Mouse (Mus musculus) skeletal muscle tissue, adult 2 months (tissue): ENCODE data around the gene Krt16.
"Not testable (repeated sequence)": the region's sequence is repeated elsewhere in the genome, so short reads cannot be mapped to it uniquely, and the experiment has no call there.

Source experiments
- DNase-seq: peaks from one replicate; pipeline ENCODE4 v3.0.0-alpha.2; 2012; ENCODE audit warnings: low read depth, low spot score

Krt16 gene

GRCm38 (mm10) chr11:100257967-100258366 lies 9.3 kb upstream of the Krt16 start:
- DNase-seq, result no peak

GRCm38 (mm10) chr11:100255514-100255913 lies 6.8 kb upstream of the Krt16 start:
- DNase-seq, result no peak

- no peak for DNase-seq
These were observed 5.8 kb upstream of the Krt16 start for GRCm38 (mm10) chr11:100254360-100255090.

GRCm38 (mm10) chr11:100246471-100246870 lies 2.2 kb downstream of the Krt16 start:
- not testable (repeated sequence) for DNase-seq

- DNase-seq, result not testable (repeated sequence)
These were observed 8.4 kb downstream of the Krt16 start for GRCm38 (mm10) chr11:100240272-100240671.

GRCm38 (mm10) chr11:100221741-100222140 lies 27.0 kb downstream of the Krt16 start:
- no peak for DNase-seq

- no peak for DNase-seq
These were observed 29.4 kb downstream of the Krt16 start for GRCm38 (mm10) chr11:100219304-100219703.

- no peak for DNase-seq
These were observed 40.2 kb downstream of the Krt16 start for GRCm38 (mm10) chr11:100208542-100208941.

- DNase-seq, result no peak
These were observed 41.2 kb downstream of the Krt16 start, which contains the start of gene Krt14 for GRCm38 (mm10) chr11:100207498-100207897. Gene Krt14 (minus strand): TSS chr11:100207548.

- DNase-seq, result no peak
These were observed 45.3 kb downstream of the Krt16 start for GRCm38 (mm10) chr11:100203448-100203847.

GRCm38 (mm10) chr11:100202906-100203305 lies 45.8 kb downstream of the Krt16 start:
- DNase-seq, result no peak

GRCm38 (mm10) chr11:100200104-100200820 lies 48.4 kb downstream of the Krt16 start:
- DNase-seq, result no peak

GRCm38 (mm10) chr11:100198666-100199065 lies 50.0 kb downstream of the Krt16 start:
- no peak for DNase-seq
